Comparison of ENCODE assay signal across 8 mouse cellular contexts in the genomic region with DNA sequence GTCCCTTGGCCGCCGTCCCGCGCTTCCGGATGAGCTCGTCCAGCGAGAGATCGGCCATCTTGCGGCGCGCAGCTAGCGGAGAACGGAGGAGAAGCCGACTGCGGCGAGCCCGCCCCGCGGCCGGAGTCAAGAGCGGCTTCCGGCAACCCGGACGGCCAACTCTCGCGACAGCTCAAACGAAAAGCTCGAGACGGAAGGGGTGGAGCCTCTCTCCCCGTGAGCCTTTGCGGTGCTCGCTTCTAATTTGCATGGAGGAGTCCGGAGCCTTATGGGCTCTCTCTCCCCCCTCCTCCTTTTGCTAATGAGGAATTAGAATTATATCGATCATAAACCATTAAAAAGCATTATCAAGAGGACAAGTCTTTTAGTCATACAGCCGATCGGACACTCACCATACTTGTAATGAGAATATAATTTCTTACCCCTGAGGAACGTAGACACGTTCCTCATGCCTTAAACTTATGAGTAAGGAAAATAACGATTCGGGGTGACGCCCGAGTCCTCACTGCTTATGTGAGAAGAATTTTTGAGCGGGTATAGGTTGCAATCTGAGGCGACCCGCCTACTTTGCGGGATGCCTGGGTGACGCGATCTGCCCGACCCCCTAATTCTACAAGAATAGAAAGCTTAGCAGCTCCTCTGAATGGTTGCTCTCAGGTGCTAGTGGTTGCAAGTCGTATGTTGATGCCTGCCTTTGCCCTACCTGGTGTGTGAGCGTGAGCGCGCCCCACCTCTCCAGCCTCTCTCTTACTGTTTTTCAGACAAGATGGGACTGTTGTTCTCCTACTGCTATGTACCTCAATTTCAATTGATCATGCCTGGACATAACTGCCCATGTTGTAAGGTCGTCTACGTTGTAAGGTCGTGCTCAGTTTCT. TPM values are rescaled to one million over a fixed set of nuclear protein-coding genes. Genes with fewer than 3 reads are reported as not detected.
DNase-seq lines count a peak whose midpoint lies in the region; ATAC-seq lines count a peak whose summit lies in the region.

A gene (minus strand): TSS at position 189 of the 877 bp plus-strand sequence.

- no peaks in the 10 kb centered on the region for H3K27me3 ChIP-seq in hindbrain, embryonic 13.5 days

- peak; percentile 95 for ATAC-seq in hindbrain, embryonic 13.5 days (ENCODE audit: low FRiP score)

- H3K9me3 ChIP-seq in hindbrain, embryonic 13.5 days: no peaks in the 10 kb centered on the region

- peaks cover 32% of the 10 kb centered on the region for H3K36me3 ChIP-seq in hindbrain, embryonic 13.5 days

- H3K4me2 ChIP-seq in hindbrain, embryonic 13.5 days: peak within 1 kb of the TSS; percentile 79

- peaks cover 30% of the 10 kb centered on the region for H3K4me1 ChIP-seq in hindbrain, embryonic 13.5 days (replicated peaks)

- DNase-seq in NIH3T3 (ENCODE audit: low read depth): peak; percentile 99
- peak; percentile 99 for DNase-seq in cerebellum, postnatal 10 days
- DNase-seq in frontal cortex, postnatal 14 days (ENCODE audit: low spot score in 2 of 2): peak; percentile 96 to 97
- DNase-seq in layer of hippocampus, postnatal 25 days (ENCODE audit: extremely low spot score in 1 of 2, low spot score in 1 of 2): peak; percentile 96 to 97
- DNase-seq in lung, postnatal 25 days (ENCODE audit: low spot score): peak; percentile 98
- peak; percentile 99 for DNase-seq in retina, embryonic 14.5 days (ENCODE audit: low spot score)
- DNase-seq in thymus, postnatal 4 days: peak; percentile 98

- peak within 1 kb of the TSS; percentile 99 for H3K27ac ChIP-seq in hindbrain, embryonic 13.5 days

- WGBS in hindbrain, embryonic 13.5 days: under 1% methylated on average over 56 of the region's 56 CpGs

- peak within 1 kb of the TSS; percentile 58 for H3K4me3 ChIP-seq in hindbrain, embryonic 13.5 days

- peak within 1 kb of the TSS; percentile 87 for H3K9ac ChIP-seq in hindbrain, embryonic 13.5 days

RNA-seq across cellular contexts. Expression of the gene that starts here (rescaled TPM):
- polyA plus RNA-seq in hindbrain, embryonic 13.5 days (2015; fragmentation: Nextera tagmentation; extraction: Ambion mirVana): 144 and 146 TPM in 2 replicates
- 10 to 100 TPM; 88.1 to 89.3 TPM for total RNA-seq in layer of hippocampus, postnatal 25 days (2021)

Comparison
In these comparisons a context has a peak if more than half of its experiments do, and no peak if none do; other contexts are left out.
1. Peak in every context shown above with its lines: DNase-seq, ATAC-seq, H3K4me3 ChIP-seq and H3K27ac ChIP-seq.